Mouse (Mus musculus) olfactory bulb, adult 2 months (tissue): ENCODE results near the gene Syce3.

ENCODE experiments used
- CTCF ChIP-seq: fragments of 200-500 bp; IDR thresholded peaks from 2 replicates; pipeline ENCODE4 v1.5.1; 2012; ENCODE audit warnings: low read depth, mild to moderate bottlenecking, low read length, moderate library complexity; ENCODE audit not compliant: insufficient read depth
- POLR2A ChIP-seq: fragments of 200-500 bp; IDR thresholded peaks from 2 replicates; pipeline ENCODE4 v1.6.1; 2012; ENCODE audit warnings: mild to moderate bottlenecking, low read depth, low read length, moderate library complexity; ENCODE audit not compliant: insufficient read depth

DNA sequence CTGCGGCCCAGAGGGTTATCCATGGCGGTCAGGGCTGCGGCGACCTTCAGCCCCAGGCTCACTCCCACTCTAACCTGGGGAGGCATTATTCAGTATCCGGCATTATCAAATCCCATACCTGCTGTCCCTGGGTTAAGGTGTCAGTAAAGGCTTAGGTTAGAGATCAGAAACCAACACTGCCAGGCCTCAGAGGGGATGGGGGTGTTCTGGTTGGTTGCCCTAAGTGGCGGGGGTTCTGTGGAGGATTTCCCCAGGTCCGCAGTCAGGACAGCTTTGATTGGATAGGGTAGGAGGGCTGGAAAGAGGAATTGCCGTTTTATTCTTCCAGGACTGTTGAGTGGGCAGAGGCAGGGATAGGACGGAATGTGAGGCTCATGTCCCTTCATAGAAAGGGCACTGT is 36.0 kb downstream of the Syce3 start:
- TF ChIP-seq POLR2A (no peak), CTCF (no peak)
